Mouse (Mus musculus) forebrain, embryonic 16.5 days (tissue): ENCODE data around the gene Donson. TPM values are rescaled to one million over a fixed set of nuclear protein-coding genes. Genes with fewer than 3 reads are reported as not detected.
A peak's percentile ranks its signal among the peaks of the same experiment; 100 is the strongest.

Experiments
- ATAC-seq: fragments of 200-750 bp; cut with Nextera tagmentation; 2 replicates; pipeline ENCODE4 v1.8.0; 2017; ENCODE audit warnings: mild to moderate bottlenecking, moderate library complexity
- H3K27ac ChIP-seq: fragments of 300-500 bp; sonication (generic); 2 replicates; pipeline ENCODE4 v1.5.1; 2014; ENCODE audit warnings: low read length, control low read depth
- H3K27me3 ChIP-seq: fragments of 300-500 bp; sonication (generic); replicated peaks from 2 replicates; pipeline ENCODE4 v1.6.1; 2014; ENCODE audit warnings: low read length; ENCODE audit not compliant: control insufficient read depth, insufficient read depth
- H3K36me3 ChIP-seq: fragments of 300-500 bp; sonication (generic); 2 replicates; pipeline ENCODE4 v1.6.1; 2014; ENCODE audit not compliant: control insufficient read depth, insufficient read depth
- H3K4me1 ChIP-seq: fragments of 300-500 bp; sonication (generic); replicated peaks from 2 replicates; pipeline ENCODE4 v1.6.1; 2014; ENCODE audit warnings: low read length; ENCODE audit not compliant: control insufficient read depth, insufficient read depth
- H3K4me2 ChIP-seq: fragments of 300-500 bp; sonication (generic); 2 replicates; pipeline ENCODE4 v1.6.1; 2014; ENCODE audit warnings: mild to moderate bottlenecking, low read length, control low read depth
- H3K4me3 ChIP-seq: fragments of 300-500 bp; sonication (generic); replicated peaks from 2 replicates; pipeline ENCODE4 v1.5.1; 2014; ENCODE audit warnings: mild to moderate bottlenecking, low read length, control low read depth
- H3K9ac ChIP-seq: fragments of 300-500 bp; sonication (generic); replicated peaks from 2 replicates; pipeline ENCODE4 v1.6.1; 2014; ENCODE audit warnings: low read depth, low read length, control low read depth
- H3K9me3 ChIP-seq: fragments of 300-500 bp; sonication (generic); 2 replicates; pipeline ENCODE4 v1.6.1; 2016; ENCODE audit warnings: low read length; ENCODE audit not compliant: control insufficient read depth
- WGBS: fragments of 180-500 bp; shearing (Covaris S2); extraction: QIAGEN DNeasy Blood & Tissue Kit; methylation state at CpG from one replicate; pipeline ENCODE4 v1.1.7; 2014; 5-methylcytosine and 5-hydroxymethylcytosine counted together
- polyA plus RNA-seq: library from polyadenylated mRNA; unstranded; fragments of >200 nt; fragmentation: Nextera tagmentation; extraction: Ambion mirVana; gene quantifications from 2 replicates; pipeline ENCODE4 v1.2.1, GENCODE M21; 2015

Gene Donson
- polyA plus RNA-seq, 1 experiment from 2014 or later = 19.8 TPM

GRCm38 (mm10) chr16:91727433-91727832 lies 38.9 kb upstream of the Donson start:
- no peak overlapping the region for H3K27ac ChIP-seq
- no peak for ATAC-seq

GRCm38 (mm10) chr16:91724247-91724646 lies 35.7 kb upstream of the Donson start:
- H3K36me3 ChIP-seq = no peaks in the 10 kb centered on the region
- no peaks in the 10 kb centered on the region for H3K9me3 ChIP-seq
- no peak overlapping the region for H3K4me2 ChIP-seq
- H3K4me3 ChIP-seq = no peak overlapping the region
- no peaks in the 10 kb centered on the region for H3K27me3 ChIP-seq
- 42% methylated on average over 3 of the region's 3 CpGs for WGBS
- H3K27ac ChIP-seq = no peak overlapping the region
- peaks cover 17% of the 10 kb centered on the region for H3K4me1 ChIP-seq
- no peak for ATAC-seq
- no peak overlapping the region for H3K9ac ChIP-seq

More at GRCm38 (mm10) chr16:91727433-91727832, 38.9 kb upstream of the Donson start:
- H3K9me3 ChIP-seq = no peaks in the 10 kb centered on the region
- H3K27me3 ChIP-seq = no peaks in the 10 kb centered on the region
- H3K4me1 ChIP-seq = peaks cover 31% of the 10 kb centered on the region
- peak overlapping the region; percentile 62 for H3K4me2 ChIP-seq
- no peaks in the 10 kb centered on the region for H3K36me3 ChIP-seq
- WGBS = 89% methylated on average over 15 of the region's 15 CpGs
- no peak overlapping the region; the same call in 1 of the 2 replicates for H3K9ac ChIP-seq
- peak overlapping the region; percentile 93 for H3K4me3 ChIP-seq

- 94% methylated on average over 4 of the region's 4 CpGs for WGBS
- Histone ChIP-seq H3K4me1 (no peaks in the 10 kb centered on the region), H3K27ac (no peak overlapping the region), H3K36me3 (peaks cover 4% of the 10 kb centered on the region; the same call in 1 of the 2 replicates), H3K27me3 (no peaks in the 10 kb centered on the region), H3K4me3 (no peak overlapping the region), H3K9me3 (no peaks in the 10 kb centered on the region), H3K9ac (no peak overlapping the region), H3K4me2 (no peak overlapping the region)
- no peak for ATAC-seq
Measured at GRCm38 (mm10) chr16:91717399-91717798, 28.8 kb upstream of the Donson start.

GRCm38 (mm10) chr16:91716927-91717349 lies 28.4 kb upstream of the Donson start:
- Histone ChIP-seq H3K4me2 (no peak overlapping the region), H3K27me3 (no peaks in the 10 kb centered on the region), H3K27ac (no peak overlapping the region), H3K4me3 (no peak overlapping the region), H3K9me3 (no peaks in the 10 kb centered on the region), H3K36me3 (peaks cover 4% of the 10 kb centered on the region; the same call in 1 of the 2 replicates), H3K4me1 (no peaks in the 10 kb centered on the region), H3K9ac (no peak overlapping the region)
- no peak for ATAC-seq
- 82% methylated on average over 11 of the region's 11 CpGs for WGBS

GRCm38 (mm10) chr16:91710241-91710640 lies 21.7 kb upstream of the Donson start:
- Histone ChIP-seq H3K27me3 (no peaks in the 10 kb centered on the region), H3K9ac (no peak overlapping the region), H3K4me1 (no peaks in the 10 kb centered on the region), H3K9me3 (no peaks in the 10 kb centered on the region), H3K27ac (no peak overlapping the region), H3K4me2 (no peak overlapping the region), H3K4me3 (no peak overlapping the region), H3K36me3 (peaks cover 18% of the 10 kb centered on the region)
- WGBS = 90% methylated on average over 7 of the region's 7 CpGs
- ATAC-seq = no peak

- WGBS = 84% methylated on average over 14 of the region's 14 CpGs
- H3K27me3 ChIP-seq = no peaks in the 10 kb centered on the region
- peaks cover 27% of the 10 kb centered on the region for H3K36me3 ChIP-seq
- H3K9me3 ChIP-seq = no peaks in the 10 kb centered on the region
- H3K4me1 ChIP-seq = no peaks in the 10 kb centered on the region
- no peak for ATAC-seq
- no peak overlapping the region for H3K9ac ChIP-seq
- no peak overlapping the region for H3K4me2 ChIP-seq
- H3K27ac ChIP-seq = no peak overlapping the region
- no peak overlapping the region for H3K4me3 ChIP-seq
Measured at GRCm38 (mm10) chr16:91704603-91705340, 16.2 kb upstream of the Donson start.

- H3K9me3 ChIP-seq = no peaks in the 10 kb centered on the region
- H3K27ac ChIP-seq = no peak overlapping the region
- no peak overlapping the region for H3K9ac ChIP-seq
- no peaks in the 10 kb centered on the region for H3K27me3 ChIP-seq
- 50% methylated on average over 3 of the region's 3 CpGs for WGBS
- H3K4me3 ChIP-seq = no peak overlapping the region
- no peak overlapping the region for H3K4me2 ChIP-seq
- H3K4me1 ChIP-seq = no peaks in the 10 kb centered on the region
- H3K36me3 ChIP-seq = peaks cover 26% of the 10 kb centered on the region
- ATAC-seq = no peak
Measured at GRCm38 (mm10) chr16:91702771-91703188, 14.2 kb upstream of the Donson start.

GRCm38 (mm10) chr16:91701908-91702307 lies 13.3 kb upstream of the Donson start:
- no peaks in the 10 kb centered on the region for H3K4me1 ChIP-seq
- H3K9me3 ChIP-seq = no peaks in the 10 kb centered on the region
- H3K27ac ChIP-seq = no peak overlapping the region
- no peak overlapping the region for H3K9ac ChIP-seq
- H3K36me3 ChIP-seq = peaks cover 26% of the 10 kb centered on the region
- 92% methylated on average over 13 of the region's 13 CpGs for WGBS
- no peak overlapping the region for H3K4me2 ChIP-seq
- no peaks in the 10 kb centered on the region for H3K27me3 ChIP-seq
- ATAC-seq = no peak
- H3K4me3 ChIP-seq = no peak overlapping the region

- H3K4me1 ChIP-seq = no peaks in the 10 kb centered on the region
- H3K9ac ChIP-seq = no peak overlapping the region
- no peak overlapping the region for H3K27ac ChIP-seq
- peaks cover 20% of the 10 kb centered on the region for H3K36me3 ChIP-seq
- no peak overlapping the region for H3K4me2 ChIP-seq
- no peak for ATAC-seq
- no peaks in the 10 kb centered on the region for H3K27me3 ChIP-seq
- 91% methylated on average over 1 of the region's 1 CpGs for WGBS
- H3K4me3 ChIP-seq = no peak overlapping the region
- H3K9me3 ChIP-seq = no peaks in the 10 kb centered on the region
Measured at GRCm38 (mm10) chr16:91698995-91699394, 10.4 kb upstream of the Donson start.
